Mouse (Mus musculus): ENCODE data around the gene Atp5k.

DNA sequence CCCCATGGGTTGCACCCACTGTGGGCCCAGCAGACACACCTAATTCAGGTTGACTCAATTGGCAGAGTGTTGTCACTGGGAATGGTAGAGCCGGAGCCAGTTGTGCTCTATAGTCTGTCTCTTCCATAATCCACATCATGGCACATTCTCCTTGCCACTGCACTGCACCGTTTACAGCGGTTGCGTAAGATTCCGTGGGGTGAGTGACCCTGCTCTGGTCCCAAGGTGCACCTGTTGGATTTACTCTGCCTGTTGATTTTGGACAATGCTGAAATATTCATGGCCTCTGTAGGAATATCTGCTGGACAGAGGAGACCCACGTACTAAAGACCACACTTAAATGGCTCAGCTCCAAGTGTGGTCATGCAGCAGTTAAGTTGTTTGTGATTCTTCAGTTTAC is 48.8 kb upstream of the Atp5k start:
- no peak for TF ChIP-seq POLR2A (IDR thresholded peaks at IDR 0.05; ENCODE audit: borderline replicate concordance, extremely low read depth, insufficient read depth, insufficient read length, poor library complexity, severe bottlenecking)
- no peak for TF ChIP-seq CTCF (IDR thresholded peaks at IDR 0.05; ENCODE audit: borderline replicate concordance, extremely low read depth, insufficient read depth, insufficient read length)

Data from brain, embryonic 14.5 days (tissue).